Comparison of ENCODE assay signal across 8 mouse cellular contexts in the genomic region with DNA sequence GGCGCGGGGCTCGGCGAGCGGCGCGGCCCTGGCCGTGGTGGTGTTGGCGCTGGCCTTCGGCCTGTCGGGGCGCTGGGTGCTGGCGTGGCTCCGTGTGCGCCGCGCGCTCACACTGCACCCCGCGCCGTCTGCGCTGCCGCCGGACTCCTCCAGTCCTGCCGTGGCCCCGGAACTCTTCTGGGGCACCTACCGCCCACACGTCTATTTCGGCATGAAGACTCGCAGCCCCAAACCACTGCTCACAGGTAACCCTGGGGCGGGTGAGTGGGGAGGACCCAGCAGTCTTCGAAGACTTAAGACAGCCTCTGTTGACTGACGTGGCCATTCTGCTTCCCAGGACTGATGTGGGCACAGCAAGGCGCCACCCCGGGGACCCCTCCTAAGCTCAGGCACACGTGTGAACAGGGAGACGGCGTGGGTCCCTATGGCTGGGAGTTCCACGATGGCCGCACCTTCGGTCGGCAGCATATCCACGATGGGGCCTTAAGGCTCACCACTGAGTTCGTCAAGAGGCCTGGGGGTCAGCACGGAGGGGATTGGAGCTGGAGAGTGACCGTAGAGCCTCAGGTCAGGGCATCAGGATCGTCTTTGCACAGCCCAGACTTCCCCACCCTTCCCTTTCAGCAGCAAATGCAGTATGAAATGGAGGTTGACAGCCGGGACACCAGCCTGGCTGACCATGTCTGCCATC. TPM values are rescaled to one million over a fixed set of nuclear protein-coding genes. Genes with fewer than 3 reads are reported as not detected.
A peak's percentile ranks its signal among the peaks of the same experiment; 100 is the strongest.
DNase-seq lines count a peak whose midpoint lies in the region; ATAC-seq and TF ChIP-seq lines count a peak whose summit lies in the region.

No protein-coding gene starts in this region.

- H3K9me3 ChIP-seq in hindbrain, embryonic 11.5 days (ENCODE audit: control insufficient read depth, low read length), result no peaks in the 10 kb centered on the region

- TF ChIP-seq CTCF in lung, adult 2 months (IDR thresholded peaks at IDR 0.05; ENCODE audit: insufficient read depth, low read length), result no peak
- TF ChIP-seq CTCF in cortical plate, adult 2 months (IDR thresholded peaks at IDR 0.05; ENCODE audit: extremely low read depth, insufficient read depth, low read length), result no peak

- no peak overlapping the region for H3K27ac ChIP-seq in cortical plate, adult 2 months (ENCODE audit: insufficient read depth, low read length)
- peak overlapping the region; percentile 75 for H3K27ac ChIP-seq in hindbrain, embryonic 11.5 days (ENCODE audit: low read depth, low read length)

- under 1% methylated on average over 38 of the region's 48 CpGs for WGBS in lung, adult 2 months
- 3% methylated on average over 33 of the region's 48 CpGs for WGBS in hindbrain, embryonic 11.5 days

- peak overlapping the region; percentile 99 for H3K4me3 ChIP-seq in lung, adult 2 months (replicated peaks; ENCODE audit: extremely low read depth, low read depth, low read length)
- H3K4me3 ChIP-seq in cortical plate, adult 2 months (ENCODE audit: insufficient read depth, low read length), result peak overlapping the region; percentile 64
- H3K4me3 ChIP-seq in hindbrain, embryonic 11.5 days (ENCODE audit: low read depth, low read length), result peak overlapping the region; percentile 88

- peak overlapping the region; percentile 88 for H3K9ac ChIP-seq in hindbrain, embryonic 11.5 days (ENCODE audit: low read depth, low read length)

- 0 out of 2 replicates have a peak, but pooled peaks cover 7% of the 10 kb centered on the region for H3K36me3 ChIP-seq in hindbrain, embryonic 11.5 days (ENCODE audit: control insufficient read depth, insufficient read depth, low read length)

- no peak for DNase-seq in lung, adult 2 months
- DNase-seq in lung, postnatal 36 days, result no peak
- DNase-seq in hindbrain, embryonic 11.5 days (ENCODE audit: low spot score), result peak; percentile 52
- no peak for DNase-seq in ovary, postnatal 10 days (ENCODE audit: low spot score)
- no peak for DNase-seq in left cerebral cortex, adult 9 months (ENCODE audit: low spot score in 2 of 2)
- no peak for DNase-seq in embryo, embryonic 11 days

- ATAC-seq in hindbrain, embryonic 11.5 days (ENCODE audit: low FRiP score), result peak; percentile 42
- 0 out of 2 replicates have a peak, but pooled peaks have one; percentile 7 for ATAC-seq in megakaryocyte progenitor cell, adult 5-6 weeks (replicated peaks; ENCODE audit: poor library complexity)

- H3K4me2 ChIP-seq in hindbrain, embryonic 11.5 days (replicated peaks; ENCODE audit: low read depth, low read length), result peak overlapping the region; percentile 83

- H3K27me3 ChIP-seq in hindbrain, embryonic 11.5 days (ENCODE audit: control insufficient read depth, insufficient read depth, low read length), result no peaks in the 10 kb centered on the region

- H3K4me1 ChIP-seq in lung, adult 2 months (ENCODE audit: control insufficient read depth, insufficient read depth, low read length), result peaks cover 7% of the 10 kb centered on the region
- no peaks in the 10 kb centered on the region for H3K4me1 ChIP-seq in cortical plate, adult 2 months (ENCODE audit: control insufficient read depth, insufficient read depth, low read length)
- peaks cover 9% of the 10 kb centered on the region; the same call in 1 of the 2 replicates for H3K4me1 ChIP-seq in hindbrain, embryonic 11.5 days (replicated peaks; ENCODE audit: control insufficient read depth, insufficient read depth, low read length)

- TF ChIP-seq POLR2A in lung, adult 2 months (IDR thresholded peaks at IDR 0.05; ENCODE audit: borderline replicate concordance, extremely low read depth, low read depth, low read length), result no peak
- TF ChIP-seq POLR2A in cortical plate, adult 2 months (IDR thresholded peaks at IDR 0.05; ENCODE audit: extremely low read depth, insufficient read depth, low read length), result no peak

RNA-seq across cellular contexts. Expression of a gene that starts 0.5 kb away (rescaled TPM):
- 40.6 and 44.1 TPM in 2 replicates for polyA plus RNA-seq in lung, adult 2 months (2012; rRNA removed)
- 31.4 and 32.6 TPM in 2 replicates for polyA plus RNA-seq in cortical plate, adult 2 months (2012; rRNA removed)
- polyA plus RNA-seq in hindbrain, embryonic 11.5 days (2014; fragmentation: Nextera tagmentation; extraction: Ambion mirVana), result 17.1 and 20.2 TPM in 2 replicates
- 54.6 and 69.0 TPM in 2 replicates for total RNA-seq in megakaryocyte progenitor cell, adult 5-6 weeks (2015)
- total RNA-seq in megakaryocyte progenitor cell, adult 5-6 weeks (2017), result 122 and 130 TPM in 2 replicates

RNA-seq across cellular contexts. Expression of a gene that starts 5.5 kb away (rescaled TPM):
- polyA plus RNA-seq in lung, adult 2 months (2012; rRNA removed), result 174 and 211 TPM in 2 replicates
- polyA plus RNA-seq in cortical plate, adult 2 months (2012; rRNA removed), result 74.4 and 78.5 TPM in 2 replicates
- 160 and 179 TPM in 2 replicates for polyA plus RNA-seq in hindbrain, embryonic 11.5 days (2014; fragmentation: Nextera tagmentation; extraction: Ambion mirVana)
- total RNA-seq in megakaryocyte progenitor cell, adult 5-6 weeks (2015), result 25.8 and 27.8 TPM in 2 replicates
- 85.0 and 96.7 TPM in 2 replicates for total RNA-seq in megakaryocyte progenitor cell, adult 5-6 weeks (2017)

RNA-seq across cellular contexts. Expression of a gene that starts 7.0 kb away (rescaled TPM):
- polyA plus RNA-seq in lung, adult 2 months (2012; rRNA removed), result 60.3 and 68.7 TPM in 2 replicates
- 95.3 and 98.0 TPM in 2 replicates for polyA plus RNA-seq in cortical plate, adult 2 months (2012; rRNA removed)
- polyA plus RNA-seq in hindbrain, embryonic 11.5 days (2014; fragmentation: Nextera tagmentation; extraction: Ambion mirVana), result 127 TPM in 2 replicates
- total RNA-seq in megakaryocyte progenitor cell, adult 5-6 weeks (2015), result 53.6 and 60.8 TPM in 2 replicates
- total RNA-seq in megakaryocyte progenitor cell, adult 5-6 weeks (2017), result 19.5 and 29.2 TPM in 2 replicates

RNA-seq across cellular contexts. Expression of a gene that starts 9.4 kb away (rescaled TPM):
- 37.0 and 63.4 TPM in 2 replicates for polyA plus RNA-seq in lung, adult 2 months (2012; rRNA removed)
- 23.2 and 25.5 TPM in 2 replicates for polyA plus RNA-seq in cortical plate, adult 2 months (2012; rRNA removed)
- polyA plus RNA-seq in hindbrain, embryonic 11.5 days (2014; fragmentation: Nextera tagmentation; extraction: Ambion mirVana), result 18.5 and 21.3 TPM in 2 replicates
- 20.7 and 24.4 TPM in 2 replicates for total RNA-seq in megakaryocyte progenitor cell, adult 5-6 weeks (2015)
- 35.5 and 44.4 TPM in 2 replicates for total RNA-seq in megakaryocyte progenitor cell, adult 5-6 weeks (2017)

RNA-seq across cellular contexts. Expression of a gene that starts 14.4 kb away (rescaled TPM):
- polyA plus RNA-seq in lung, adult 2 months (2012; rRNA removed), result 5.4 and 5.5 TPM in 2 replicates
- 7.8 and 9.7 TPM in 2 replicates for polyA plus RNA-seq in cortical plate, adult 2 months (2012; rRNA removed)
- polyA plus RNA-seq in hindbrain, embryonic 11.5 days (2014; fragmentation: Nextera tagmentation; extraction: Ambion mirVana), result 1.9 TPM in 2 replicates
- 1.5 and 1.6 TPM in 2 replicates for total RNA-seq in megakaryocyte progenitor cell, adult 5-6 weeks (2015)
- total RNA-seq in megakaryocyte progenitor cell, adult 5-6 weeks (2017), result 2.7 and 3.0 TPM in 2 replicates
